Mouse (Mus musculus) induced T-regulatory cell, adult 2 months (primary cell): Measurements from ENCODE around the gene Map2k4.
A peak's percentile ranks its signal among the peaks of the same experiment; 100 is the strongest.

Experiments
- DNase-seq: peaks from one replicate; pipeline ENCODE4 v3.0.0-alpha.2; 2012; ENCODE audit warnings: low read depth

Gene Map2k4

DNA sequence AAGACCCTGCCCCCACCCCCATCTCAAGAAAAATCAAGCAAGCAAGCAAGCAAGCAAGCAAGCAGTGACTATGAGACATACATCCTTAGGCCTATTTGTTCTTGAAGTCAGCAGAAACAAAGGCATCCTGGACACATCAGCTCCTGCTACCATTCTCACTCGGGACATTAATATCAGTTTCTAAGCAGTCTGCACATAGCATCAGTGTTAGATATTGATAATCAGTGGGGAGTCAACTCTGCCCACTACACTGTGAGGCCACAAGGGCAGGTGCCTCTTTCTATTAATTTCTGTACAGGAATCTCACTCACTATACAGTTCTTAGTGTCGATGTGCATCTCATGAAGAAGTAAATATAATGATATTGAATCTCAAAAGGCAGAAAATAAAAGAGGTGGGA lies 14.6 kb downstream of the Map2k4 start:
- no peak for DNase-seq

DNA sequence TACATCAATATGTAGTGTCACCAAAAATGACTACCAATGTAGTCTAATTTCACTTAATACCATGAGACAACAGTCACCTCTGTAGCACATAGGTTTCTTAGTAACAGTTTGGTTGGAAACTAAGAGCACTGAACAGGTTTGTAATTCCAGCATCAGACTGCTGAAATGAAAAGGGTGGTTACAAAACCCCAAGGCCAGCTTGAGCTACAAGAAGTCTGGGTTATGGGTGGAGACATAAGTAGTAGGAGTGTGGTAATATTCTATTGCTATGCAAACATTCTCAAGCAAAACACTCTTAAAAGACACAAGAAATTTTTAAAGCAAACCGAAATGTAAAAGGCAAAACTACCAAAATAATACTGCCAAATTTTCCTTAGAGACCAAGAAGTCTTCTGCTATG lies 16.6 kb downstream of the Map2k4 start:
- no peak for DNase-seq

DNA sequence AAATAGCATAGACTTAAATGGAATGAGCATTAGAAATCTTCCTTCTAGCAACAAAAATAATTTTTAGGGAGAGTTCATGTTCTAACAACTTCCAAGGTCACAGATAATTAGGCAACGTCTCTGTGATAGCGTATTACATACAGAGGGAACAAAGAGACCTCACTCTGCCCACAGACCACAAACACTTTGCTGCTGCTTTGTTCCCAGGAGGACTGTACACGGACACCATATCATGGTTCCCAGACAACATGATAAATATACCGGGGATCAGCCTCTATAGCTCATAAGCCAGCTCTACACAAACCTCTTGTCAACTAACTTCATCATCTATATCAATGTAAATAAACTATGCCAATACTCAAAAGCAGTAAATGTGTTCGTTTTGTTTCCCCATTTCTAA lies 18.1 kb downstream of the Map2k4 start:
- DNase-seq = no peak

DNA sequence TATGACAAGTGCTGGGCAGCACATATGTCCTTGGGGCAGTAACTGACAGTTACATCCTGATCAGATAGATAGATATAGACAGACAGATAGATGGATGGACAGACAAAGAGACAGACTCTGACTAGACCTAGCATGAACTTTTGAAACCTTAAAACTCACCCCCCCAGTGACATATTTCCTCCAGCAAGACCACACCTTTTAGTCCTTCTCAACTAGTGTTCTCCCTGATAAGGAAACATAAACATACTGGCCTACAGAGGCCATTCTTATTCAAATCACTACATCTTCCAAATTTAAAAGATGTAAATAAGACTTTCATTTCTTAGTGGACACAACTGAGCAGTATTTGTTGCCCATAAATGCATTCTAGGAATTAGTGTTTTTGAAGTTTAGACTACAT lies 19.7 kb downstream of the Map2k4 start:
- no peak for DNase-seq

DNA sequence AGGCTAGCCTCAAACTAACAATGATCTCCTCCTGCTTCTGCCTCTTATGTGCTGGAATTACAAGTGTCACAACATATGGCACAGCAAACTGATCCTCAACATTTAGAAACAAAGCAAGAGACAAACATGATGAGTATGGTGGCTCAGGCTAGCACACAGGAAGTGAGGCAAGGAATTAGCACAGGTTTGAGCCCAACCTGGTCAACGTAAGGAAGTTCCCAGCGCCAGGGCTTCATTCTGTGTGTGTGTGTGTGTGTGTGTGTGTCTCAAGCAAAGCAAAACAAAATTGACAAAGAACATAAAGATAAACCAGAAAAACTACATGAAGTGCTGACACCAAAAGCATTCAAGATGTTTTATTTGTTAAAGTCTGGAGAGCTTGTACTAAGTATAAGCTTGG lies 27.2 kb downstream of the Map2k4 start:
- no peak for DNase-seq

DNA sequence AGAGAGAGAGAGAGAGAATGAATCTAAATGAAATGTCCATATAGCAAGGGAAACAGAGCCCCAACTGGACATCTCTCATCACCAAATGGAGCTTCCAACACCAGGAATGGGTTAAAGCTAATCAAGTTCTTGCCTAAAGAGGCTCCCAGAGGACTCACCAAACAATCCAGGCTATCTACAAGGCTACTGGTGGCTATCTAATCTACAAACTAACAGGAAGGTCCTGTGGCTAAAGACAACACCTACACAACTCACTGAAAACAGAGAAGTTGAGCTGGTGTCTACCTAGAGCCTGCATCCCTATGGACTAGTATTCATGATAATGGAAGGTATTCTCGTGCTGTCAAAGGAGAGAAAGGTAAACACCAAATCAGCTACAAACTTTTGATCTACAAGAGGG lies 28.7 kb downstream of the Map2k4 start:
- no peak for DNase-seq

DNA sequence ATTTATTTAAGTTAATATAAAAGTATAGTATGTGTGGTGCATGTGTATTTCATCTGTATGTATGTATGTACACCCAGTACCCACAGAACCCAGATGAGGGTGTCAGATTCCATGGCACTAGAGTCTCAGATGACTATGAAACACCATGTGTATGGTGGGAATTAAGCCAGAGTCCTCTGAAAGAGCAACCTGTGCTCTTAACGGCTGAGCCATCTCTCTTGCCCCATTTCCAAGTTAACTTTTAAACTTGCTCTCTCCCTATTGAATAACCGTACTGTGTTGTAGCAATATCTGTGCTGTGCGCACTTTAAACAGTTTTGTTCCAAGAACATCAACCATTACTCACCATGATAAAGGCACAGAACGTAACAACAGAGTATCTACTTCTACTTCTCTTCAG lies 33.9 kb downstream of the Map2k4 start:
- no peak for DNase-seq

DNA sequence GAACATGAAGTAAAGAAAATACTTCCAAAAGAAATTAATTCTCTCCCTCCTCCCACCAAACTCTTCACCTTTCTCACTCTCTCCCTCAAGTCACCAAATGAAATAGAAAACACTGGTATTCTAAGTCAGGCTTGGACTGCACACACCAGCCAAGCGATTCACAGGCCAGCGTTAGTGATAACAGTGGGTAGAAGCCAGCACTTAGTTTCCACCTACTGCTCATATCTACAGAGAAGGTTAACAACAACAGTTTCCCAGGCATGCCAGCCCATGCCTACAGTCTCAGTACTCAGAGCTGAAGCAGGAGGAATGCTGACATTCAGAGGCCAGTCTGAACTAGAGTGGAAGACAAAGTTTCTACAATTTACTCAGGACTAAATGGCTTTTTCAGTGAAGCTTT lies 34.5 kb downstream of the Map2k4 start:
- DNase-seq = no peak

DNA sequence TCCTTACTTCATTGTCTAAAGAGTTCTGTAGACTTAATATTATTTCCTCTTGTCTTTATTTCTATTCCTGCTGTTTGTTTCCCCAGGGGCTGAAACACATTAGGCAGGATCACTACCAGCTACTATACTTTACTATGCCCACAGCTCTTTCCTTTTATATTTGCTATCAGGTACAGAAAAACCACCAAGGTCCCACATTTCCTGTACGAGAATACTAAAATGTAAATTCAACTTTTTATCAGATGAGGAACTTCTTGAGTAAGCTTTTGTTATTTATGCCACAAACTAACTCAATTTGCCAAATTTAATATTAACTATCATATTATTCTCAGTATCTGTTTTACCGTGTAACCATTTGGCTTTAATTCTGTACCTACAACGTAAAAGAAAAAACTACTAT lies 37.6 kb downstream of the Map2k4 start:
- no peak for DNase-seq

DNA sequence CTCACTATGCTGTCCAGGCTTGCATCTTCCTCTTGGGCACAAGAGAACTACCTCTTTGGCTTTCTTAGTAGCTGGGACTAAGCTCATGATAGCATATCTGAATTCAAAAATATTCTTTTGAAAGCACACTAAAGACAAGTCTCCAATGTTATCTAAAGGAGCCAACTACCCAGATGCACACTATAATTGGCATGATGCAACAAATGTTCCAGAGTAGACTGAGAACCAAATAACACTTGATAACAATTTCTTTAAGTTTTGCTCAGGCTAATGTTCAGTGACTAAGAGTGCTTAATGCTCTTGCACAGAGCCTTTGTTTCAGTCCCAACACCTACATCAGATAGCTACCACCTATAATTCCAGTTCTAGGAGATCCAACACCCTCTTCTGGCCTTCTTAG lies 40.7 kb downstream of the Map2k4 start:
- DNase-seq = no peak

DNA sequence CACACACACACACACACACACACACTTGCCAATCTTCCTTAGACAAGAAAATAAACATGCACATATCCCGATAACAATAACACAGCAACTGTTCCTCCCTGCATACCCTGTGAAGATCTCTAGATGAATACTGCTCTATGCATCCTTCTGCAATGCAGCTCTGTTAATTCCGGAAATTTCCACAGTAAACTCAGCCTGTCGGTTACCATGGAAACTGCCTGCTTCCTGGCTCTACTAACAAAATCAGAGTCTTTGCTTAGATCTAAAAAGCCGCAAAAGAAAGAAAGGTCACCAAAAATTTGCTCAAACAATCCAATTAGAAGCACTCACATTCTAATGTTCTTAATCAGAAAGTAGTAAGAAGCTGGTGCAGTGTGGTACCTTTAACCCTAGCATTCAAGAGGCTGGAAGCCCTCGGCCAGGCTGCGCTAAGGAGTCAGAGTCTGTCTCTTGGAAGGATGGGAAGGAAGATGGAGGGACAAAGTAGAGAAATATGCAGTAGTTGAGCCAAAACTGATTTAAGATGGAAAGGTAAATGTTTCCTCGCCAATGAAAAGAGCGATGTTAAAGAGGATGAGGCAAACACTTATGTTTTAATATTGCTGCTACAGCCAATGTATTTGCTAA lies 42.3 kb downstream of the Map2k4 start:
- DNase-seq = no peak

DNA sequence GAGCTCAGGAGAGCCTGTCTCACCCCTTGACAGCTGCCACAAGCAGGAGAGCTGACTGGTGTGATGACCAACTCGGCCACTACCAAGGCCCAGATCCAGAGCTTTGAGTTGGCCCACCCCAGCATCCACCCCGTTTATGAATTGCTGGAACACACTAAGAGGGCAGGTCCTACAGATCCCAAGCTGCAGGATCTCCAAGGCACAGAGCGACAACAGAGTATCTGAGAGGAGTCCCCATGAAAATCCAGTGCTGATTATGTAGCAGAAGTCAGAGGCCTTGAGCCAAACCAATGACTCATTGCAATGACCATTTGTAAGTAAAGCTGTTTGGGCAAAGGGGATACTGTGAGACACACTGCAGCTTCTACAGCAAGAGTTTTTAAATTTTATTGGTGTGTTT lies 44.2 kb downstream of the Map2k4 start:
- DNase-seq = no peak

DNA sequence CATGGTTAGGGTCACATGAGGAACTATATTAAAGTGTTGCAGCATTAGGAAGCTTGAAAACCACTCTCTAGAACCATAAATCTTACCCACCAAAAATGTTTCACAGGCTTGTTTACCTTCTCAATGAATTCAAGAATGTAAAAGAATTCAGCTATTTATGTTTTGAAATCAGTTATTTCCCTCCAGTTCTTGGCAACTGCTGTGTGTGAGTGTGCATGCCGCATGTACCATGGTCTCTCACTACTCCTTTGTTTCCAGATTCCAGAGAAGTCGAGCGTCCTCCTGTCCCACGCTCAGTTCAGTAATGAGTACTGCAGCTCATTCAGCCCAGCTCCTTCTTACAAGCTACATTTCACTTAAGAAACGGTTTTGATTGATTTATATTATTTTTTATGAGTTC lies 47.3 kb downstream of the Map2k4 start:
- no peak for DNase-seq

DNA sequence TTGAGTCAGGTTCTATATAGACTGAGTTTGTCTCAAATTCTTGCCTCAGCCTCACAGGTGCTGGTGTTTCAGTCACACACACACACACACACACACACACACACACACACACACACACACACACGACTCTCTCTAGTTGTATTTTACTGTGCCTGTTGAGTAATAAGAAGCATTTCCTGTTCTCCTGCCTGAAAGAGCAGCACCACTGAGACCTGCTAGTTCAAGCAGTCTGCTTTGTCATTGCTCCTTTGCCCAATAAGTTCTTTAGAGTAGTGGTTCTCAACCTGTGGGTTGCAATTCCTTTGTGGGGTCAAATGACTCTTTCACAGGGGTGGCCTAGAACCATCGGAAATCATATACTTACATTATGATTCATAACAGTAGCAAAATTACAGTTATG lies 47.7 kb downstream of the Map2k4 start:
- peak; percentile 10 for DNase-seq

DNA sequence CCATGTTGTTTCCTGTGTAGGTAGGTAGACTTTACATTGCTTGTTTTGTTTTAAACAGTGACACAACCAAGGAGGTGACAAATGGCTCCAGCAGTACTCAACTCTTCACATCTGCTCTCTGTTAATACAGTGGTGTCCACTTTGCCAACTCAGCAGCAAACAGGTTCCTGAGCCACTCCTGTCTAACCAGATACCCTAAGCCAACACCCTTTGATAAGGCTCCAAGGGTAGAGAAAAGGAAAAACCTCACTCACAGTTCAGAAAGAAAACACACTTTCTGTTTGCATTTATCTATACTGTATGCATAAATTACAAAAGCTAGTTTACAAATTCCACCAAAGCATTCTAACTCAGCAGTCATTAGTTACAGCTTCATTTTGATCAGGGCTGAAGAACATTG lies 48.2 kb downstream of the Map2k4 start:
- DNase-seq = no peak

DNA sequence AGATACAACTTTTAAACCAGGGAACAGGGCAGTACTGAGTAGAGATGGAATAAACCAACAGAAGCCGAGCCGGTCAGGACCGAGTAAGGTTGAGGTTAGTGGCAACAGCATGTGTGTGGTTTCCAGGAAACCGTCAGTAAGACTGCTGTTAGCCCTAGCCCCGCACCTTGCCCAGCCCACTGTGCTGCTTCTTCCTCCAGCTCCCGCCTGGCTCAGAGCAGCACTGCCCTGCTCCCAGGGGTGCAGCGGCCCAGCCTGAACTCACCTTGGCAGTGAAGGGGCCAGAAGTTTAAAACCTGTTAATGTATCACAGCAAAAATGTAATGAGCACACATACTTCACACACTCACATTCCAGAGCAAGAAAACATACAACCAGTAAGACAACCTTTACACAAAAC lies 53.4 kb downstream of the Map2k4 start:
- no peak for DNase-seq

DNA sequence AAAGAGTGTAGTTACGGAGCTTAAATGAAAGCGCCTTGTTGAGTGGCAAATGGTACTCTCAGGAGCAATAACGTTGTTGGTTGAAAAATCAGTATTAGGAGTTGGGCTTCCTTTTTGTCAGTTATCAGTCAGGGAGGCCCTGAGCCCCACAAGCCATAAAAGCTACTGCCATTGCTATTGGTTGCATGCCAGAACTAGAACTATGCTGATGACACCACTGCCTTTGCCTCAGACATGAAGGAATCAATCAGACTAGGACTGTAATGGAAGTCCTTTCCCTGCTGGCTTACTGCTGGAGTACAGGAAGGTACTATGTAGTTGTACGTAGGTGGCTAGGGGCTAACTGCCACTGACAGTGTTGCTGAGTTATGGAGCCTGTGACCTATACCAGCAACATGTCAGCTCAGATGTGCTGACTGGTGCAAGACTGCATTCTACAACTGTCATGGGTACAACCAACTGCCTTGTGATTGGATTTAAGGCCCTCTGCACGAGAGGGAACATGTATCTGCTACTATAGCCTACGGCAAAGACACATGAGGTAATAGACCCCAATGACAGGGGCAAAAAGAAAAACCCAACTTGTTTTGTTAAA lies 58.4 kb downstream of the Map2k4 start:
- no peak for DNase-seq

DNA sequence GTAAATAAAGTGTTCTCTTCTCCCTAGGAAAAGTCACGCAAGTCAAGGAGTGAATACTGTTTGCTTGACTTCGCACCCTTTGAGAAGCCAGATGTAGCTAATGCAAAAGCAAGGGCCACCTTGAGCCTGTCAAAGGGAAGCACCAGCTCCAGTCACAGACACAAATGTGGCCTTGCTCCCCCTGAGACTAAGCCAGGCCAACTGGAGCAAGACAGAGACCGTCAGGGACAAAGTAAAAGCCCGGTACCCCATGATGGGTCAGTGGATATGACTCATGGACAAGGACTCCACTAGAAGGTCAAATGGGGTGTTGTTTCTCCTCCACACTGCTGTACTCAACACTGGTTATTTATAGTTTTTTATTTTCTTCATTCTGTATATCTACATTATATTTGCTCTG lies 59.2 kb downstream of the Map2k4 start:
- DNase-seq = no peak

DNA sequence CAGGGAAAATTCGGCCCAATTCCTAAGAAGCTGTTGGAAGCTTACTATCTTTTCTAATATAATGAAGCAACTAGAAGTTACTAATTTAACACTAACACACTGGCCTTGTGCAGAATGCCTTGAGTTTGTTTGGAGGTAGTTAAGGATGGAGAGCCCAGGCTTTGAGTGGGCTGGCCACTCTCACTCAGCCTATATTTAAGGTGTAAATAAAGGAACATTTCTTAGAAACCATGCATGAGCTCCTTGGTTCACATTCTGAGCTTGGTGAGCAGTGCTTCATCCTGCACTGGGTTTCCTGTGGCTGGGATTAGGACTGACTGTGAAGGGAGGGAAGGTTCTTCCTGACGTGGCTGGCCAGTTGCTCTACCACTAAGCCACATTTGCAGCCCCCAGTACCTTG lies 64.4 kb downstream of the Map2k4 start:
- no peak for DNase-seq

DNA sequence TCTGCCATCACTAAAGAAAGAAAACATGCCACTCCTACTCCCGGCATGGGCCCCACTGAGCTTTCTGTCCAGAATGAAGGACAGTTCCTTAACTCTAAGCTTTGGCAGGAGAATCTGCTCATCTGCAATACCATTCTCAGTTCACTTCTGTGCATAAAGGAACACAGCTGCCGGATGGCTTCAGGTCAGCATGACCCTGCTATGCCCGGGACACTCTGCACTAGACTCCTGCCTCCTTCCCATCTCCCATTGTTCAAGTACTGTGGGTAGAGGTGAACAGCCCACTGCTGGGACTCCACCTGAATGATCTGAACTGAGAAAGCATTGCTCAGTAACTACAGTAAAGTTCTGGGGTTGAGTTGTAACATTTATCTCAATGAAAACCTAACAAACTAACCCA lies 66.5 kb downstream of the Map2k4 start:
- no peak for DNase-seq

DNA sequence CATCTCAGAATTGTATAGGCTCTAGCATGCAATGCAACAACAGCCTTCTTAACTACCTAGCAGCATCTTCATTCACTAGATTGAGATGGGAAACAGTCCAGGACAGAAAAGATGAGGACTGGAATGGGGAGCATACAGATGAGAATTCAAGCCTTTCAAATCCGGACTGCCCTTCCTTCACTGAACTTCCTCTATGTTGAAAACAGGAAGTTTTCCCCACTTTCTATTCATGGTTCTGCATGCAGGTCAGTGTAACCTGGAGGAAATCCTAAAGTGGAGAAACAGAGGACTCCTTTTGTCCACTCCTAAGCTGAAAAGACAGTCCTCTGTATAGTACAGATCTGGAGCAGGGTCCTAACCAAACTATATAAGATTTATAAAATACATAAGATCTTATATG lies 68.1 kb downstream of the Map2k4 start:
- no peak for DNase-seq

DNA sequence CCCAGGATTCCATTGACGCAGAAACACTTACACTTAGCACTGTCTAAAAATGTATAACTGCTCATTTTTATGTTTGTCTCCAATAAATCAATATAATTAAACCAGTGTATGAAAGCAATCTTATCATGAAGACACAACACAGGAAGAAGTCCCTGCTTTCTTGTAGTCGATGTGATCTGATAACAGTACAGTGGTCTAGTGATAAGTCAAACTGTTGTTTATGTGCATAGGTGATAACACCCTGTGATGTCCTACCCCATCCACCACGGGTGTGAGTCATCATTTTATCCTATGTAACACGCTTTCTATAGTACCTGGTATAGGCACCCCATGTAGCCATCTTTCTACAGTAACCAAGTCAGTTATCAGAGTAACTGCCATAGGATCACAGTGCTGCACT lies 74.3 kb downstream of the Map2k4 start:
- no peak for DNase-seq

DNA sequence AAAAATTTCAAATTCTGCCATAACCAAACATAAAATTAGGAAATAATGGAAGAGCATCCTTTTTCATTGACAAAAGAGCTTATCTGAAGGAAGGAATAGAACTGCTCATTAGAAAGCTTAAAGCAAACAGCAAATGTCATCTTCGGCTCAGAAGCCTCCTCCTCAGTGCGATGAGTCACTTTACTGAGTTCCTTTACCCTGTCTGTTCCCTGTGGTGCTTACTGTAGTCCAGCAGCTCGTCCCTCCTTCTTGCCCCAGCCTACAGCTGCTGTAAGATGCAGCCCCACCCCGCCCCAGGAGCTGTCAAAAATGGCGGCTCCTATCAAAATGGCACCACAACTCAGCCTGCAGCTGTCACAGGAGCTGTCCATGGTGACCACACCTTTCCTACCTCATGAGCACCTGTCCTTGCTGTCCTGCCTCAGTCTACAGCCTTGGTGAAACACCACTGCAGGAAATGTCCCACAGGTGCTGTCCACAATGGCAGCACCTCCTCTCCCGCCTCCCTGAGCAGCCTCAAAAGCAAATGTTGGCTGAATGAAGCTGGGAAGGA lies 75.3 kb downstream of the Map2k4 start:
- no peak for DNase-seq

DNA sequence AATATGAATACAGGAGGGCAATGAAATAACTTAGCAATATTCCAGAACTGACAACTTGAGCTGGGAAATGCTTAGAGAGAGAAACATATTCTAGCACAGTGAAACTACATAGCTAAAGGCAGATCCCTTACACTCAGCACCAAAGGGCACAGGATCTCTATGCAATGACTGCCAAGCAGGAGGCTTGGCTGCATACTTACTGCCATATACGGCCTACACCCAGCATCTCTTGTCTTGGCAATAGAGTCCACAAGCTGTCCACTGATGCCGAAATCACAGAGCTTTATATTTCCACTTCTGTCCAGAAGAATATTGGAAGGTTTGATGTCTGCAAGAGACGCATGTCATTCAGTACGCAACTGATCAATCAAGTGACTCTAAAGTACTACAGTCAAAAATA lies 81.3 kb downstream of the Map2k4 start:
- DNase-seq = no peak
